Mouse (Mus musculus) MEL (cell line): ENCODE measurements at regions not wholly inside any gene's neighbourhood (a gene's known extent, or its start where the extent isn't known, plus 50 kb on each side); places are given as distances from the start of the nearest gene placed in this dataset.

Experiments used
- DNase-seq: peaks from one replicate; pipeline ENCODE4 v3.0.0; 2011; ENCODE audit warnings: low read depth, low spot score
- H3K27ac ChIP-seq: 2 replicates; pipeline ENCODE4 v1.5.1; 2012; ENCODE audit warnings: low read depth, mild to moderate bottlenecking, control low read depth, low read length, moderate library complexity; ENCODE audit not compliant: control insufficient read depth
- H3K27me3 ChIP-seq, 2 experiments: fragments of 150-350 bp in 1 of 2; sonication (generic) in 1 of 2; 2 replicates each; pipeline ENCODE4 v1.6.1; 2012; ENCODE audit warnings: low read length in 2 of 2, mild to moderate bottlenecking in 2 of 2, improper control_type of control experiment in 1 of 2, moderate library complexity in 1 of 2; ENCODE audit not compliant: insufficient read depth in 2 of 2, control insufficient read depth in 1 of 2
- H3K36me3 ChIP-seq, 2 experiments: 2 replicates each; pipeline ENCODE4 v1.6.1; 2012 to 2014; ENCODE audit warnings: low read length in 2 of 2, improper control_type of control experiment in 1 of 2, inconsistent platforms in 1 of 2, mild to moderate bottlenecking in 1 of 2; ENCODE audit not compliant: insufficient read depth in 2 of 2, control insufficient read depth in 1 of 2
- H3K4me1 ChIP-seq, 2 experiments: fragments of 150-350 bp in 1 of 2; sonication (generic) in 1 of 2; 2 replicates each; pipeline ENCODE4 v1.6.1; 2012; ENCODE audit warnings: low read length in 2 of 2, improper control_type of control experiment in 1 of 2, mild to moderate bottlenecking in 1 of 2; ENCODE audit not compliant: insufficient read depth in 2 of 2, control insufficient read depth in 1 of 2
- H3K4me3 ChIP-seq, 2 experiments: fragments of 150-350 bp in 1 of 2; sonication (generic) in 1 of 2; 2 replicates each; pipeline ENCODE4 v1.5.1; 2012; ENCODE audit warnings: low read depth in 2 of 2, low read length in 2 of 2, mild to moderate bottlenecking in 2 of 2, moderate library complexity in 2 of 2, control low read depth in 1 of 2, improper control_type of control experiment in 1 of 2; ENCODE audit not compliant: control insufficient read depth in 1 of 2, insufficient read depth in 1 of 2
- H3K79me2 ChIP-seq: 2 replicates; pipeline ENCODE4 v1.6.1; 2012; ENCODE audit warnings: mild to moderate bottlenecking, low read length, moderate library complexity; ENCODE audit not compliant: control insufficient read depth, poor library complexity, insufficient read depth
- H3K9ac ChIP-seq: 2 replicates; pipeline ENCODE4 v1.6.1; 2012; ENCODE audit warnings: low read depth, mild to moderate bottlenecking, control low read depth, low read length, moderate library complexity; ENCODE audit not compliant: control insufficient read depth, poor library complexity, severe bottlenecking
- H3K9me3 ChIP-seq: fragments of 150-350 bp; sonication (generic); replicated peaks from 2 replicates; pipeline ENCODE4 v1.6.1; 2012; ENCODE audit warnings: mild to moderate bottlenecking, low read length, improper control_type of control experiment, moderate library complexity; ENCODE audit not compliant: insufficient read depth
- CTCF ChIP-seq, 3 experiments: IDR thresholded peaks in 2 of 3; conservative IDR thresholded peaks in 1 of 3; 2 replicates each; pipeline ENCODE4 v1.5.1; 2011 to 2012; ENCODE audit warnings: low read length in 3 of 3, low read depth in 2 of 3, mild to moderate bottlenecking in 2 of 3, improper control_type of control experiment in 1 of 3, inconsistent platforms in 1 of 3, mixed read lengths in 1 of 3, moderate library complexity in 1 of 3; ENCODE audit not compliant: control insufficient read depth in 1 of 3, insufficient read depth in 1 of 3, poor library complexity in 1 of 3, severe bottlenecking in 1 of 3
- ELF1 ChIP-seq: IDR thresholded peaks from 2 replicates; pipeline ENCODE4 v1.6.1; 2014; ENCODE audit warnings: low read depth, mild to moderate bottlenecking, inconsistent platforms, low read length, improper control_type of control experiment, moderate library complexity
- EP300 ChIP-seq, 2 experiments: IDR thresholded peaks; 2 replicates each; pipeline ENCODE4 v1.6.1; 2011; ENCODE audit warnings: improper control_type of control experiment in 2 of 2, low read length in 2 of 2, low read depth in 1 of 2, mild to moderate bottlenecking in 1 of 2
- ETS1 ChIP-seq: IDR thresholded peaks from 2 replicates; pipeline ENCODE4 v1.6.1; 2012; ENCODE audit warnings: low read depth, mild to moderate bottlenecking, inconsistent platforms, low read length, improper control_type of control experiment, moderate library complexity
- GATA1 ChIP-seq: IDR thresholded peaks from 2 replicates; pipeline ENCODE4 v1.6.1; 2011; ENCODE audit warnings: low read depth, low read length, improper control_type of control experiment
- HCFC1 ChIP-seq: IDR thresholded peaks from 2 replicates; pipeline ENCODE4 v1.6.1; 2012; ENCODE audit warnings: low read depth, mild to moderate bottlenecking, inconsistent platforms, low read length, improper control_type of control experiment, moderate library complexity
- JUND ChIP-seq: IDR thresholded peaks from 2 replicates; pipeline ENCODE4 v1.6.1; 2011; ENCODE audit warnings: low read depth, mild to moderate bottlenecking, improper control_type of control experiment, low read length
- MAZ ChIP-seq: IDR thresholded peaks from 2 replicates; pipeline ENCODE4 v1.6.1; 2012; ENCODE audit warnings: low read depth, mild to moderate bottlenecking, inconsistent platforms, low read length, improper control_type of control experiment
- MXI1 ChIP-seq: IDR thresholded peaks from 2 replicates; pipeline ENCODE4 v1.6.1; 2011; ENCODE audit warnings: mild to moderate bottlenecking, low read depth, low read length, improper control_type of control experiment
- MYC ChIP-seq: IDR thresholded peaks from 2 replicates; pipeline ENCODE4 v1.6.1; 2011; ENCODE audit warnings: low read depth, mild to moderate bottlenecking, low read length, improper control_type of control experiment, moderate library complexity
- NELFE ChIP-seq: IDR thresholded peaks from 2 replicates; pipeline ENCODE4 v1.6.1; 2011; ENCODE audit warnings: low read depth, low read length, improper control_type of control experiment
- NRF1 ChIP-seq: IDR thresholded peaks from 2 replicates; pipeline ENCODE4 v1.6.1; 2014; ENCODE audit warnings: low read depth, mild to moderate bottlenecking, inconsistent platforms, low read length, improper control_type of control experiment, moderate library complexity; ENCODE audit not compliant: poor library complexity, insufficient read depth, severe bottlenecking
- TBP ChIP-seq: IDR thresholded peaks from 2 replicates; pipeline ENCODE4 v1.8.0; 2011; ENCODE audit warnings: low read depth, low read length, improper control_type of control experiment
- TCF12 ChIP-seq: IDR thresholded peaks from 2 replicates; pipeline ENCODE4 v1.6.1; 2014; ENCODE audit warnings: low read depth, mild to moderate bottlenecking, inconsistent platforms, low read length, improper control_type of control experiment, moderate library complexity
- UBTF ChIP-seq: IDR thresholded peaks from 2 replicates; pipeline ENCODE4 v1.6.1; 2012; ENCODE audit warnings: low read depth, mild to moderate bottlenecking, inconsistent platforms, low read length, improper control_type of control experiment, moderate library complexity, borderline replicate concordance; ENCODE audit not compliant: insufficient read depth
- USF2 ChIP-seq, 2 experiments: IDR thresholded peaks; 2 replicates each; pipeline ENCODE4 v1.6.1; 2011 to 2012; ENCODE audit warnings: improper control_type of control experiment in 2 of 2, low read length in 2 of 2, borderline replicate concordance in 1 of 2, inconsistent platforms in 1 of 2, low read depth in 1 of 2, mild to moderate bottlenecking in 1 of 2; ENCODE audit not compliant: insufficient read depth in 1 of 2
- ZC3H11A ChIP-seq: IDR thresholded peaks from 2 replicates; pipeline ENCODE4 v1.6.1; 2012; ENCODE audit warnings: low read depth, mild to moderate bottlenecking, inconsistent platforms, low read length, improper control_type of control experiment
- ZNF384 ChIP-seq: IDR thresholded peaks from 2 replicates; pipeline ENCODE4 v1.6.1; 2012; ENCODE audit warnings: low read depth, mild to moderate bottlenecking, inconsistent platforms, low read length, improper control_type of control experiment

GRCm38 (mm10) chr14:111074517-111074916 lies 319.6 kb upstream of the Slitrk6 start:
- Histone ChIP-seq H3K9me3 (no peaks in the 10 kb centered on the region), H3K4me3 (no peak overlapping the region), H3K27ac (no peak overlapping the region), H3K36me3 (no peaks in the 10 kb centered on the region), H3K27me3 (no peaks in the 10 kb centered on the region), H3K79me2 (no peaks in the 10 kb centered on the region), H3K9ac (no peak overlapping the region), H3K4me1 (no peaks in the 10 kb centered on the region)
- no peak for DNase-seq
- TF ChIP-seq NRF1 (no peak), UBTF (no peak), HCFC1 (no peak), ETS1 (no peak)

GRCm38 (mm10) chr14:111073529-111073928 lies 318.6 kb upstream of the Slitrk6 start:
- Histone ChIP-seq H3K79me2 (no peaks in the 10 kb centered on the region), H3K36me3 (no peaks in the 10 kb centered on the region), H3K4me3 (no peak overlapping the region), H3K27ac (no peak overlapping the region), H3K27me3 (no peaks in the 10 kb centered on the region), H3K4me1 (no peaks in the 10 kb centered on the region), H3K9me3 (no peaks in the 10 kb centered on the region), H3K9ac (no peak overlapping the region)
- TF ChIP-seq EP300 (IDR thresholded peaks at IDR 0.05; ENCODE audit: low read depth in 1 of 2, low read length in 2 of 2) (no peak), ZNF384 (no peak), ZC3H11A (no peak), TBP (no peak), CTCF (IDR thresholded peaks at IDR 0.05 in 2 of 3, conservative IDR thresholded peaks at IDR 0.05 in 1 of 3; ENCODE audit: control insufficient read depth in 1 of 3, insufficient read depth in 1 of 3, low read depth in 2 of 3, low read length in 3 of 3, poor library complexity in 1 of 3, severe bottlenecking in 1 of 3) (no peak), MAZ (no peak), GATA1 (no peak), NELFE (no peak), USF2 (IDR thresholded peaks at IDR 0.05; ENCODE audit: borderline replicate concordance in 1 of 2, insufficient read depth in 1 of 2, low read depth in 1 of 2, low read length in 2 of 2) (no peak), TCF12 (no peak), ELF1 (no peak), JUND (no peak), MXI1 (no peak), MYC (no peak)
- no peak for DNase-seq
